Comparison of ENCODE assay signal across 16 mouse cellular contexts in genomic region chr5:118334054-118334453, GRCm38 (mm10).
"Had no signal": no experiment of that assay in that cellular context is flagged by ENCODE, and none has a peak within 500 bp of the region (broad histone marks: within the 10 kb centered on the region; RNA-seq: fewer than 3 reads in every experiment).

No protein-coding gene starts in this region.

- H3K27me3 ChIP-seq: neural tube, embryonic 12.5 days had no signal

- H3K9ac ChIP-seq: liver, embryonic 15.5 days; liver, postnatal 0 days; lung, embryonic 14.5 days; midbrain, embryonic 12.5 days; neural tube, embryonic 12.5 days; stomach, embryonic 15.5 days had no signal

- H3K36me3 ChIP-seq: liver, embryonic 15.5 days; midbrain, embryonic 12.5 days; neural tube, embryonic 12.5 days; stomach, embryonic 15.5 days had no signal

- ATAC-seq: liver, postnatal 0 days had no signal

- H3K4me2 ChIP-seq: liver, embryonic 15.5 days; lung, embryonic 14.5 days; midbrain, embryonic 12.5 days; neural tube, embryonic 12.5 days; stomach, embryonic 15.5 days had no signal

- H3K9me3 ChIP-seq: liver, embryonic 15.5 days; midbrain, embryonic 12.5 days; neural tube, embryonic 12.5 days; stomach, embryonic 15.5 days had no signal

- H3K27ac ChIP-seq: liver, embryonic 15.5 days; macrophage; midbrain, embryonic 12.5 days; neural tube, embryonic 12.5 days; stomach, embryonic 15.5 days; stomach, postnatal 0 days had no signal

- DNase-seq: liver, postnatal 0 days; lung, embryonic 14.5 days; lung, postnatal 14 days; lung, postnatal 36 days; midbrain, embryonic 14.5 days; right cerebral cortex, postnatal 14 days; thymus, adult 2 months; thymus, postnatal 25 days; thymus, postnatal 4 days had no signal

- H3K4me3 ChIP-seq: liver, embryonic 15.5 days; megakaryocyte, embryonic 14.5 days; midbrain, embryonic 12.5 days; neural tube, embryonic 12.5 days; stomach, embryonic 15.5 days had no signal
